22 mouse cellular contexts compared by ENCODE assay signal in the genomic region with DNA sequence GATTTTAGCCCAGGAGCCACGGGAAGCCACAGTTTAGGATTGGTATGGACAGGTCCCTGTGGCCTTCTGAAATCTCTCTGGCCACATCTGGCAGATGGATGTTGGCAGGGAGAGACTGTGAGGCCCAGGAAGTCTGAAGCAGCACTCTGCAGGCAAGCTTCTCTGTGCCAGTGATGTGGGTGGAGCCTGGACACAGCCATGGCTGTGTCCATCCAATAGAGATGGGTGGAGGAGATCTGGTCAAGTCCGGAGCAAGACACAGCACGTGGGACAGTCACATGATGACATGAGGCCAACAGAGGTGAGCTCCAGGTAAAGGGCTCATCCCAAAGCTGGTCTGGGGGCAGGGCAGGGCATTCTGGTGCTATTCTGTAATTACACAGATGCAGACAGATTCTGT. TPM values are rescaled to one million over a fixed set of nuclear protein-coding genes. Genes with fewer than 3 reads are reported as not detected.
DNase-seq lines count a peak whose midpoint lies in the region; ATAC-seq and TF ChIP-seq lines count a peak whose summit lies in the region.
"Had no signal": no experiment of that assay in that cellular context is flagged by ENCODE, and none has a peak within 500 bp of the region (broad histone marks: within the 10 kb centered on the region; RNA-seq: fewer than 3 reads in every experiment).

No protein-coding gene starts in this region.

- H3K9ac ChIP-seq in hindbrain, embryonic 11.5 days (ENCODE audit: low read depth, low read length): no peak overlapping the region
- no peak overlapping the region for H3K9ac ChIP-seq in midbrain, postnatal 0 days (replicated peaks; ENCODE audit: low read length, poor library complexity, severe bottlenecking)
- H3K9ac ChIP-seq in midbrain, embryonic 13.5 days (replicated peaks): no peak overlapping the region
- no peak overlapping the region for H3K9ac ChIP-seq in hindbrain, postnatal 0 days (replicated peaks; ENCODE audit: low read length)
- H3K9ac ChIP-seq in kidney, embryonic 16.5 days (replicated peaks; ENCODE audit: low read length): no peak overlapping the region
- H3K9ac ChIP-seq: embryonic facial prominence, embryonic 12.5 days; forebrain, postnatal 0 days; intestine, embryonic 15.5 days; liver, postnatal 0 days had no signal

- H3K27me3 ChIP-seq in hindbrain, embryonic 10.5 days (ENCODE audit: insufficient read depth, poor library complexity, severe bottlenecking): no peaks in the 10 kb centered on the region; the same call in 1 of the 2 replicates
- no peaks in the 10 kb centered on the region for H3K27me3 ChIP-seq in hindbrain, embryonic 11.5 days (ENCODE audit: control insufficient read depth, insufficient read depth, low read length)
- no peaks in the 10 kb centered on the region for H3K27me3 ChIP-seq in midbrain, postnatal 0 days (ENCODE audit: insufficient read depth, low read length)
- no peaks in the 10 kb centered on the region for H3K27me3 ChIP-seq in midbrain, embryonic 13.5 days
- H3K27me3 ChIP-seq in hindbrain, postnatal 0 days (ENCODE audit: insufficient read depth, low read length): no peaks in the 10 kb centered on the region
- H3K27me3 ChIP-seq in kidney, embryonic 16.5 days (ENCODE audit: insufficient read depth, low read length): no peaks in the 10 kb centered on the region
- H3K27me3 ChIP-seq: embryonic facial prominence, embryonic 12.5 days; intestine, embryonic 15.5 days had no signal

- H3K4me2 ChIP-seq in hindbrain, embryonic 11.5 days (replicated peaks; ENCODE audit: low read depth, low read length): no peak overlapping the region
- no peak overlapping the region for H3K4me2 ChIP-seq in midbrain, postnatal 0 days (ENCODE audit: low read depth, low read length, poor library complexity, severe bottlenecking)
- H3K4me2 ChIP-seq in midbrain, embryonic 13.5 days (replicated peaks): no peak overlapping the region
- no peak overlapping the region for H3K4me2 ChIP-seq in hindbrain, postnatal 0 days (ENCODE audit: low read depth, low read length)
- H3K4me2 ChIP-seq in kidney, embryonic 16.5 days (replicated peaks; ENCODE audit: low read depth, low read length): no peak overlapping the region
- H3K4me2 ChIP-seq: embryonic facial prominence, embryonic 12.5 days; intestine, embryonic 15.5 days; liver, embryonic 11.5 days had no signal

- DNase-seq in hindbrain, embryonic 10.5 days (ENCODE audit: low spot score): no peak
- DNase-seq in hindbrain, embryonic 11.5 days (ENCODE audit: low spot score): no peak
- no peak for DNase-seq in midbrain, postnatal 0 days (ENCODE audit: low spot score)
- DNase-seq in hindbrain, postnatal 0 days (ENCODE audit: low spot score): no peak
- DNase-seq in urinary bladder, adult 18-20 months (ENCODE audit: low spot score in 2 of 2): no peak
- DNase-seq: adrenal gland, postnatal 14 days; cerebellum, adult 11 months; cerebellum, postnatal 10 days; forebrain, postnatal 0 days; gastrocnemius, postnatal 36 days; kidney, adult 8-10 months; kidney, postnatal 14 days; liver, postnatal 0 days; right cerebral cortex, postnatal 14 days had no signal

- peaks cover 37% of the 10 kb centered on the region for H3K4me1 ChIP-seq in hindbrain, embryonic 10.5 days (replicated peaks)
- no peaks in the 10 kb centered on the region for H3K4me1 ChIP-seq in hindbrain, embryonic 11.5 days (replicated peaks; ENCODE audit: control insufficient read depth, insufficient read depth, low read length)
- no peaks in the 10 kb centered on the region; the same call in none of the 2 replicates for H3K4me1 ChIP-seq in midbrain, postnatal 0 days (ENCODE audit: insufficient read depth, low read length)
- peaks cover 14% of the 10 kb centered on the region for H3K4me1 ChIP-seq in midbrain, embryonic 13.5 days (replicated peaks)
- peaks cover 11% of the 10 kb centered on the region for H3K4me1 ChIP-seq in hindbrain, postnatal 0 days (ENCODE audit: insufficient read depth, low read length)
- peaks cover 42% of the 10 kb centered on the region for H3K4me1 ChIP-seq in kidney, embryonic 16.5 days (ENCODE audit: insufficient read depth, low read length)

- H3K36me3 ChIP-seq in hindbrain, embryonic 10.5 days: no peaks in the 10 kb centered on the region
- H3K36me3 ChIP-seq in hindbrain, embryonic 11.5 days (ENCODE audit: control insufficient read depth, insufficient read depth, low read length): no peaks in the 10 kb centered on the region
- H3K36me3 ChIP-seq in midbrain, postnatal 0 days (ENCODE audit: insufficient read depth, low read length): no peaks in the 10 kb centered on the region
- no peaks in the 10 kb centered on the region for H3K36me3 ChIP-seq in midbrain, embryonic 13.5 days
- H3K36me3 ChIP-seq in hindbrain, postnatal 0 days (ENCODE audit: insufficient read depth, low read length): no peaks in the 10 kb centered on the region
- H3K36me3 ChIP-seq in kidney, embryonic 16.5 days (ENCODE audit: insufficient read depth, low read length): no peaks in the 10 kb centered on the region; the same call in 1 of the 2 replicates
- H3K36me3 ChIP-seq: midbrain, embryonic 10.5 days had no signal

- WGBS in hindbrain, embryonic 10.5 days: 79% methylated on average over 3 of the region's 3 CpGs
- WGBS in hindbrain, embryonic 11.5 days: 77% methylated on average over 3 of the region's 3 CpGs
- WGBS in midbrain, postnatal 0 days: 85% methylated on average over 3 of the region's 3 CpGs
- 74% methylated on average over 3 of the region's 3 CpGs for WGBS in midbrain, embryonic 13.5 days
- WGBS in hindbrain, postnatal 0 days: 60% methylated on average over 3 of the region's 3 CpGs
- WGBS in kidney, embryonic 16.5 days: 74% methylated on average over 3 of the region's 3 CpGs

- no peak for TF ChIP-seq CTCF in midbrain, postnatal 0 days (IDR thresholded peaks at IDR 0.05)
- no peak for TF ChIP-seq CTCF in hindbrain, postnatal 0 days (IDR thresholded peaks at IDR 0.05; ENCODE audit: low read depth)

- no peak overlapping the region for H3K4me3 ChIP-seq in hindbrain, embryonic 10.5 days
- H3K4me3 ChIP-seq in hindbrain, embryonic 11.5 days (ENCODE audit: low read depth, low read length): no peak overlapping the region
- H3K4me3 ChIP-seq in midbrain, postnatal 0 days (ENCODE audit: low read depth, low read length): no peak overlapping the region
- H3K4me3 ChIP-seq in midbrain, embryonic 13.5 days (replicated peaks): no peak overlapping the region
- no peak overlapping the region for H3K4me3 ChIP-seq in hindbrain, postnatal 0 days (ENCODE audit: low read length)
- no peak overlapping the region for H3K4me3 ChIP-seq in kidney, embryonic 16.5 days (ENCODE audit: low read length)
- H3K4me3 ChIP-seq: embryonic facial prominence, embryonic 12.5 days; heart, embryonic 10.5 days; intestine, embryonic 15.5 days; midbrain, embryonic 10.5 days had no signal

- H3K27ac ChIP-seq in hindbrain, embryonic 10.5 days: 0 out of 2 replicates have a peak overlapping the region, but pooled peaks have one; percentile 23
- no peak overlapping the region for H3K27ac ChIP-seq in hindbrain, embryonic 11.5 days (ENCODE audit: low read depth, low read length)
- H3K27ac ChIP-seq in midbrain, postnatal 0 days (ENCODE audit: low read depth, low read length): peak overlapping the region; percentile 55; the same call in 1 of the 2 replicates
- H3K27ac ChIP-seq in midbrain, embryonic 13.5 days: no peak overlapping the region
- H3K27ac ChIP-seq in hindbrain, postnatal 0 days: peak overlapping the region; percentile 82
- no peak overlapping the region for H3K27ac ChIP-seq in kidney, embryonic 16.5 days (ENCODE audit: low read length)
- H3K27ac ChIP-seq: embryonic facial prominence, embryonic 12.5 days; intestine, embryonic 15.5 days; midbrain, embryonic 10.5 days had no signal

- H3K9me3 ChIP-seq in hindbrain, embryonic 10.5 days: no peaks in the 10 kb centered on the region
- no peaks in the 10 kb centered on the region for H3K9me3 ChIP-seq in hindbrain, embryonic 11.5 days (ENCODE audit: control insufficient read depth, low read length)
- H3K9me3 ChIP-seq in midbrain, postnatal 0 days (ENCODE audit: low read length): no peaks in the 10 kb centered on the region
- H3K9me3 ChIP-seq in midbrain, embryonic 13.5 days: no peaks in the 10 kb centered on the region
- H3K9me3 ChIP-seq in hindbrain, postnatal 0 days (ENCODE audit: low read length): no peaks in the 10 kb centered on the region
- H3K9me3 ChIP-seq in kidney, embryonic 16.5 days (ENCODE audit: low read length): no peaks in the 10 kb centered on the region
- H3K9me3 ChIP-seq: embryonic facial prominence, embryonic 12.5 days; heart, embryonic 10.5 days; intestine, embryonic 15.5 days; midbrain, embryonic 10.5 days had no signal

- no peak for ATAC-seq in hindbrain, embryonic 11.5 days (ENCODE audit: low FRiP score)
- ATAC-seq in midbrain, postnatal 0 days (ENCODE audit: low FRiP score): no peak
- ATAC-seq in midbrain, embryonic 13.5 days: no peak
- no peak for ATAC-seq in hindbrain, postnatal 0 days
- ATAC-seq in kidney, embryonic 16.5 days (ENCODE audit: low FRiP score, low TSS enrichment): no peak
- ATAC-seq: forebrain, postnatal 0 days; intestine, embryonic 15.5 days; liver, postnatal 0 days; lung, postnatal 0 days had no signal

RNA-seq across cellular contexts. Expression of a gene that starts 27.6 kb away (rescaled TPM):
- polyA plus RNA-seq in hindbrain, embryonic 10.5 days (2016; fragmentation: Nextera tagmentation; extraction: Ambion mirVana): 8.5 and 10.5 TPM in 2 replicates
- polyA plus RNA-seq in hindbrain, embryonic 11.5 days (2014; fragmentation: Nextera tagmentation; extraction: Ambion mirVana): 13.4 and 14.3 TPM in 2 replicates
- 28.3 and 34.3 TPM in 2 replicates for total RNA-seq in midbrain, postnatal 0 days (2014; rRNA removed)
- polyA plus RNA-seq in midbrain, postnatal 0 days (2015; fragmentation: Nextera tagmentation; extraction: Ambion mirVana): 13.9 and 15.3 TPM in 2 replicates
- 7.3 and 9.3 TPM in 2 replicates for polyA plus RNA-seq in midbrain, embryonic 13.5 days (2015; fragmentation: Nextera tagmentation; extraction: Ambion mirVana)
- total RNA-seq in hindbrain, postnatal 0 days (2014; rRNA removed): 34.4 and 39.3 TPM in 2 replicates
- polyA plus RNA-seq in hindbrain, postnatal 0 days (2015; fragmentation: Nextera tagmentation; extraction: Ambion mirVana): 19.7 and 20.4 TPM in 2 replicates
- 12.2 and 17.3 TPM in 2 replicates for polyA plus RNA-seq in kidney, embryonic 16.5 days (2015; fragmentation: Nextera tagmentation; extraction: Ambion mirVana)

RNA-seq across cellular contexts. Expression of a gene that starts 47.3 kb away (rescaled TPM):
- polyA plus RNA-seq in hindbrain, embryonic 10.5 days (2016; fragmentation: Nextera tagmentation; extraction: Ambion mirVana): 47.3 and 55.7 TPM in 2 replicates
- polyA plus RNA-seq in hindbrain, embryonic 11.5 days (2014; fragmentation: Nextera tagmentation; extraction: Ambion mirVana): 32.3 and 33.3 TPM in 2 replicates
- total RNA-seq in midbrain, postnatal 0 days (2014; rRNA removed): 51.4 and 55.8 TPM in 2 replicates
- polyA plus RNA-seq in midbrain, postnatal 0 days (2015; fragmentation: Nextera tagmentation; extraction: Ambion mirVana): 50.2 and 52.2 TPM in 2 replicates
- polyA plus RNA-seq in midbrain, embryonic 13.5 days (2015; fragmentation: Nextera tagmentation; extraction: Ambion mirVana): 25.3 and 25.5 TPM in 2 replicates
- total RNA-seq in hindbrain, postnatal 0 days (2014; rRNA removed): 55.3 and 55.4 TPM in 2 replicates
- 46.1 and 46.7 TPM in 2 replicates for polyA plus RNA-seq in hindbrain, postnatal 0 days (2015; fragmentation: Nextera tagmentation; extraction: Ambion mirVana)
- 42.4 and 55.5 TPM in 2 replicates for polyA plus RNA-seq in kidney, embryonic 16.5 days (2015; fragmentation: Nextera tagmentation; extraction: Ambion mirVana)

Comparison
In these comparisons a context has a peak if more than half of its experiments do, and no peak if none do; other contexts are left out.
1. H3K27ac ChIP-seq: peak in hindbrain, embryonic 10.5 days (single experiment), midbrain, postnatal 0 days (single experiment) and hindbrain, postnatal 0 days (single experiment); none in hindbrain, embryonic 11.5 days (single experiment), midbrain, embryonic 13.5 days (single experiment) and kidney, embryonic 16.5 days (single experiment).